Mouse (Mus musculus) ES-CJ7 (cell line): Measurements from ENCODE around the gene Cmas.

Experiments
- DNase-seq: peaks from one replicate; pipeline ENCODE4 v3.0.0; 2011; ENCODE audit warnings: low read depth, low spot score

The Cmas gene

DNA sequence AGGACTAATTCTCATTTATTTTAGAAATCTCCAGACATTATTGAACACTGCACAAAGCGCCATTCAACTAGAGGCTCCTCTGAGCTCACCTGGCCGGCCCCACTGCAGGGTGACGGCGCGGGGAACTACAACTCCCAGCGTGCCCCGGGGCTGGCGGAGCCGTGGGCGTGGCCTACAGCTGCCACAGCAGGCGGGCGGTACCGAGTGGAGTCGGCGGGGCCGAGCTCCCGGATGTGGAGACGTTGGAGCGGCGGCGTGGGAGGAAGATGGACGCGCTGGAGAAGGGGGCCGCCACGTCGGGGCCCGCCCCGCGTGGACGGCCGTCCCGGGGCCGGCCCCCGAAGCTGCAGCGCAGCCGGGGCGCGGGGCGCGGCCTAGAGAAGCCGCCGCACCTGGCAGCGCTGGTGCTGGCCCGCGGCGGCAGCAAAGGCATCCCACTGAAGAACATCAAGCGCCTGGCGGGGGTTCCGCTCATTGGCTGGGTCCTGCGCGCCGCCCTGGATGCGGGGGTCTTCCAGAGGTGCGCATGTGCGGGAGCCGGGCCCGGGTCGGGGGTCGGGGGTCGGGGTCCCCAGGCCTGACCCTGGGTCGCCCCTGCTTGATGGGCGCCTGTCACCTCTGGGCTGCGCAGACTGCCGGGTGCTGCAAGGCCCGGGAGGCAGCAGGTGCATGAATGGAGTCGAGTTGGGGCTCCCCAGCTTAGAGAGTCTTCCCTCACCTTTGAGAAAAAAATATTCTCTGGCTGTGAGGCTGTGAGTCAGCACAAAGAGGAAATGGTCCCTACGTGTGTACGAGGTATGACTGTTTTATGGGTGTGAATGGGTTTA lies at the start of gene Cmas:
Gene Cmas, plus strand, starts transcription at position 180 of the 827 bp plus-strand sequence.
- DNase-seq, result peak; percentile 90

GRCm38 (mm10) chr6:142706688-142707087 lies 49.8 kb upstream of the Cmas start:
- peak; percentile 14 for DNase-seq

- DNase-seq, result no peak
Observed at GRCm38 (mm10) chr6:142708369-142708768, 48.1 kb upstream of the Cmas start.

GRCm38 (mm10) chr6:142710690-142711089 lies 45.8 kb upstream of the Cmas start:
- no peak for DNase-seq

DNA sequence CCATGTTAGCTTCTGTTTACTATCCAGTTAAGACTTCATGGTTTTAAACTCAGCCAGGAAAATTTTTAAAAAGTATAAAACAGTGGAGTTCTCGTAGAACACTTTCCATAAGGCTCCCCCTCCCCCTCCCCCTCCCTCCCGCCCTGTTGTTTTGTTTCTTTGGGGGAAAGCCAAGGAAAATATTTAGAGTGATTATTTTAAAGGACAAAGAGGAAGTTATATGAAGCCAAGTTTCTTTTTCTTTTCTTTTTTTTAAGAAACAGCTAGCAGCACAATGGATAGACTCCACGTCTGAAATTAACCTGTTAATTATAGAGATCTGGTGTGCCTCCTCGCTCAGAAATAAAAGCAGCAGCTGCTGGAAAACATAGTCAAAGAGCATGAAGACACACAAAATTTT lies 45.4 kb upstream of the Cmas start:
- DNase-seq, result no peak

- DNase-seq, result no peak
Observed at GRCm38 (mm10) chr6:142715026-142715425, 41.5 kb upstream of the Cmas start.

DNA sequence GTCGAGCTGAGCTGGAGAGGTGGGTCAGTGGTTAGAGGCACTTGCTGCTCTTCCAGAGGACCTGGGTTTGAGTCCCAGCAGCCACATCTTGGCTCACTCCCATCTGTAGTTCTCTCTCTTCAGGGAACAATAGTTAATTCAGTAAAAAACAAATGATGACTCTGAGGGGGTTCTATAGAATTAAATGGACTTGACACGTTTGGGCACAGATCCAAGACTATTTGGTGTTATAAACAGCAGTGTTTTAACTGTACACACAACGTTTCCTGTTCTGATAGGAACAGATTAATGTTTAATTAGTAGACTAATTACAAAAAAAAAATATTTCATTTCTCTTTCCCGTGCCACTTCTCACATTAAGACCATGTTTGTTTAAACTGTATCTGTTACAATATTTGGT lies 39.3 kb upstream of the Cmas start:
- DNase-seq, result no peak

- DNase-seq, result peak; percentile 32
Observed at GRCm38 (mm10) chr6:142718167-142718566, 38.3 kb upstream of the Cmas start.

- DNase-seq, result peak; percentile 65
Observed at GRCm38 (mm10) chr6:142720641-142721040, 35.8 kb upstream of the Cmas start.

- DNase-seq, result no peak
Observed at GRCm38 (mm10) chr6:142721731-142722130, 34.8 kb upstream of the Cmas start.

DNA sequence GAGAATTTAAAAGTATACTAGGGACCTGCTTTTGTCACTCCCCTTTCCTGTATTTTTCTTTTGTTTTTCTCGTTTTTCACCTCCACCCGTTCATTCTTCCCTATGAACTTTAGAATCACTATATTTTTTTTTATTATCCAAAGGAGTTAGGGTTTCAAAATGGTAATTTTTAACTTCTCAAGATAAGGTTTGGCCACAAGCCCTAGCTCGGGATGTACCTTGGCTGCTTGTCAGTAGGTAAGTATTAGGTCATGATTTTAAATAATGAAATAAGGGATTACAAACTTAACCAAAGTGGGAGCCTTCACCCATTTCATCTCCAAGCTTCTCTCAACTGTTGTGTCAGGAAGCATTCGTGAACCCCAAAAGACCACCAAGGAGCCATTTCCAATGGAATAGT lies 30.5 kb upstream of the Cmas start:
- DNase-seq, result no peak

DNA sequence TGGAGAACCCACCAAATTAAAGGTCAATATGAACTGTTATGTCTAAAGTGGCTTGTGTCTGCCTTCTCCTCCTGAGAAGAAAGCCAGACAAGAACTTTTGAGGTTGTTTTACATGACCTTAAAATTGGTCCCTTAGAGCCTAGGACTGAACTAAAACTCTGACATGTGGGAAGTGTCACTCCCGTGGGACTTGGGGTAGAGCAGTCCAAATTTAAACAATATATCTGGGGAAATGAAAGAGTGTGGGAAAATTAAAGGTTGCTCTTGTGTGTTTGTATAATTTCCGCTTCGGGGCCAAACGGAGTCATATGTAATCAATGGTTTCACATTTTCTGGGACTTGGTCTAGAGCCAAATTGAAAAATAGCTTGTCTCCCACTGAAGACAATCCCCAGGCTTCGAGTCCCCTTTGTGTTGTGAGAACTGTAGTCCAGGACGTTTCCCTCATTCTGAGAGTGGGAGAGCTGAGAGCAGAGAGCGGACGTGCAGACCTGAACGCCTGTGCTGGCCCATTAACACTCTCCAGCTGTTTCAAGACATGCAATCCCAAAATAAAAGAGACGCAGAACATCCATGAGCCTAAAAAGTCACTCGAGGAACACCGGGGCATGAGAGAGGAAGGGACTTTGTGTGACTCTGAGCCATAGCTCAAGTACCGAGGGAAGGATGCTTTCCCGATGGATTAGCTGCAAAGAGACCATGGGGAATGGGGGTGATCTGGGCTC lies 23.8 kb upstream of the Cmas start:
- no peak for DNase-seq

- DNase-seq, result peak; percentile 58
Observed at GRCm38 (mm10) chr6:142735302-142736005, 21.0 kb upstream of the Cmas start.

DNA sequence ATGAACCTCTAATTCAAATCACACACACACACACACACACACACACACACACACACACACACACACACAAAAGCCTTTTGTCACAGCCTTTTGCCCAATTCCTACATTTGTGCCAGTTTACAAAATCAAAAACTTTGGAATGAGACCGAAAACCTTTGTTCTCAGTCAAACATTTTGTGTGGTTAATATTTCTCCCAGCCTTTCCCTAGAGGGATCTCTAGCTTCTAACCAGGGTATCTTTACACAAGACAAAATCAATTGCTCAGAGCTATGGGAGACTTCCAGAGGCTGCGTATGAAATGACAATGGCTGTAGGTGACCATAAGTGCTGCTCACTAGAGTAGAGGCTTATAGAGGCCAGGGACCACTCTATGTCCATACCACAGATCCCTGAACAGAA lies 18.3 kb upstream of the Cmas start:
- no peak for DNase-seq

GRCm38 (mm10) chr6:142738637-142739036 lies 17.8 kb upstream of the Cmas start:
- no peak for DNase-seq

DNA sequence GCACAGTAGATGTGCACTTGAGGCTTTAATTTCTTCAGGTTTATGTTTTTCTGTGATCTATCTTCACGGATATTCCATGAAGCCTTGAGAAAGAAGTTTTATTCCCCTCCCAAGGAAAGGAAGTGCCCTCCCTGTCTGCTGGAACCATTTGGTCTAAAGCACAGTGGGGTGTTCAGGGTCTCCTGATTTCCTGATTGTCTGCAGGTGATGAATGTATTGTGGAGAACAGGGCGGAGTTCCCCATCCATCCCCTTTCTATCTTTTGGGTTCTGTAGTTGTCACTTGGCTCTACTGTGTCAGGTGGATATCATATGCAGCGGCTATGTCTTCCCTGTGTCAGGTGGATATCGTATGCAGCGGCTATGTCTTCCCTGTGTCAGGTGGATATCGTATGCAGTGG lies 14.7 kb upstream of the Cmas start:
- DNase-seq, result peak; percentile 56

GRCm38 (mm10) chr6:142743193-142743592 lies 13.3 kb upstream of the Cmas start:
- no peak for DNase-seq

DNA sequence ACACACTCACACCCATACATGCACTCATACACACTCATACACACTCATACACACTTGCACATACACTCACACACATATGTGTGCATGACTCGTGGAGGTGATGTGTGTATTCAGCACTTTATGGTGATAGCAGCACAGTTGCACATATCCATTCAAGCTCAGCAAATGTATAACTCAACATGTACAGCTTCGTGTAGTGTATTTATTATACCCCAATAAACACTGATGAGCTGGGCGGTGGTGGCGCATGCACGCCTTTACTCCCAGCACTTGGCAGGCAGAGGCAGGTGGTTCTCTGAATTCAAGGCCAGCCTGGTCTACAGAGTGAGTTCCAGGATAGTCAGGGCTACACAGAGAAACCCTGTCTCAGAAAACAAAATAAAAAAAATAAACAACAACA lies 11.0 kb upstream of the Cmas start:
- no peak for DNase-seq

- no peak for DNase-seq
Observed at GRCm38 (mm10) chr6:142746765-142747164, 9.7 kb upstream of the Cmas start.

DNA sequence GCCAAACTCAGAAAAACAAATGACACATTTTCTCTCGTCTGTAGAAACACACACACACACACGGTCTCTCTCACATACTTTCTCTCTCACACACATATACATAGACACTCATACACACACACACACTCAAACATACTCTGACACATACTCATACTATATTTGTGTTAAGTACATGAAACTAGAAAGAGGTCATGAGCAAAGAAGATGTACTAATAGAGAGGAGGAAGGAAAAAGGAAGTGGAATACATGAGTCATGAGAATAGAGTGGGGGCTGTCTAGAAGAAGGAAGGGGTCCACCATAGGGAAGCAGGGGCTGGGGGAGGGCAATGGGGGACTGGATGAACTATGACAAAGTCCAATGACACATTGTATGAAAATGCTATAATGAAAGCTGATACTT lies 9.3 kb upstream of the Cmas start:
- no peak for DNase-seq

- DNase-seq, result no peak
Observed at GRCm38 (mm10) chr6:142748057-142748708, 8.3 kb upstream of the Cmas start.

DNA sequence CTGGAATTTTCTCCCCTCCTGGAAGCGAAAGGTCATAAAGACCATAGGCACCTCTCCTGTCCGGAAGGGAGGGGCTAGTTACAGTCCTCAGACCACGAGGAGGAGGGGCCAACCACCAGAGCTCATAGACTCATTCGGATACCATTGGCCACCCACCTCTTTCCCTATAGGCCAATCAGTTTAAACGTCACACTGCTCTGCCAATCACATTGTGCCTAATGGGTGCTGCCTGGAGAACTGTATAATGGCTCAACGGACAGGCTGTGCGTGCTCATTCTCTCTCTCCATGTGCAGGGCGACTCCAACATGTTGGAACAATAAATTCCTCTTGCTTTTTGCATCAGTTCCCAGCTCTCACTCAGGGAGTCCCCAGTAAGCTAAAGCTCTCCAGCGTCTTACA lies 5.1 kb upstream of the Cmas start:
- DNase-seq, result peak; percentile 97
